Mouse (Mus musculus) large intestine, adult 2 months (tissue): ENCODE measurements around the gene Rasl10b. TPM values are rescaled to one million over a fixed set of nuclear protein-coding genes. Genes with fewer than 3 reads are reported as not detected.

ENCODE experiments used
- DNase-seq: peaks from one replicate; pipeline ENCODE4 v3.0.0-alpha.2; 2012; ENCODE audit warnings: low read depth, low spot score
- WGBS: fragments of 180-500 bp; shearing (Covaris S2); methylation state at CpG from one replicate; pipeline ENCODE4 v1.1.7; 2018; 5-methylcytosine and 5-hydroxymethylcytosine counted together
- polyA plus RNA-seq: library from polyadenylated mRNA; depleted of rRNA; stranded (reverse); fragments of >200 nt; gene quantifications from 2 replicates; pipeline ENCODE4 v1.2.3, GENCODE M21; 2012; rRNA removed

Gene Rasl10b
- polyA plus RNA-seq, 1 experiment = 1.1 TPM

GRCm38 (mm10) chr11:83457257-83457656, 48.3 kb downstream of the Rasl10b start:
- DNase-seq = no peak
- 40% methylated on average over 7 of the region's 7 CpGs for WGBS

GRCm38 (mm10) chr11:83457912-83458601, 49.1 kb downstream of the Rasl10b start:
- WGBS = 35% methylated on average over 9 of the region's 9 CpGs
- no peak for DNase-seq

- no peak for DNase-seq
- 87% methylated on average over 10 of the region's 10 CpGs for WGBS
Observed at GRCm38 (mm10) chr11:83461462-83462027, 52.6 kb downstream of the Rasl10b start.

- no peak for DNase-seq
Observed at GRCm38 (mm10) chr11:83462711-83463244, 53.8 kb downstream of the Rasl10b start, which contains the start of gene Mmp28. TSS of gene Mmp28 (minus strand) at chr11:83463071.

GRCm38 (mm10) chr11:83465976-83466375, 57.0 kb downstream of the Rasl10b start:
- 8% methylated on average over 2 of the region's 2 CpGs for WGBS
- DNase-seq = peak; percentile 52

More at GRCm38 (mm10) chr11:83462711-83463244, 53.8 kb downstream of the Rasl10b start, which contains the start of gene Mmp28:
- WGBS = 1% methylated on average over 42 of the region's 42 CpGs

GRCm38 (mm10) chr11:83467120-83467652, 58.2 kb downstream of the Rasl10b start:
- DNase-seq = no peak
- 14% methylated on average over 11 of the region's 11 CpGs for WGBS

- no peak for DNase-seq
- WGBS = 88% methylated on average over 3 of the region's 3 CpGs
Observed at GRCm38 (mm10) chr11:83468765-83469164, 59.8 kb downstream of the Rasl10b start.

Other genes with a start within 250 kb of the Rasl10b start
- 2.0 TPM in 2 replicates for gene Slfn4, start 234.0 kb upstream of the Rasl10b start, polyA plus RNA-seq
- 0.16 and 0.25 TPM in 2 replicates for gene Slfn3, start 217.8 kb upstream of the Rasl10b start, polyA plus RNA-seq
- gene Slfn14, start 122.4 kb upstream of the Rasl10b start, polyA plus RNA-seq = not detected in 2 replicates
- gene Ap2b1, start 110.1 kb upstream of the Rasl10b start, polyA plus RNA-seq = 32.1 and 43.9 TPM in 2 replicates
- 6.9 and 8.9 TPM in 2 replicates for gene Pex12, start 106.6 kb upstream of the Rasl10b start, polyA plus RNA-seq
- 0.38 and 0.48 TPM in 2 replicates for gene Gas2l2, start 20.3 kb downstream of the Rasl10b start, polyA plus RNA-seq
- 1.6 and 1.7 TPM in 2 replicates for gene 1700020L24Rik, start 28.5 kb downstream of the Rasl10b start, polyA plus RNA-seq
- gene Mmp28, start 53.9 kb downstream of the Rasl10b start, polyA plus RNA-seq = 2.1 and 5.6 TPM in 2 replicates
- 10.5 and 13.9 TPM in 2 replicates for gene Taf15, start 63.9 kb downstream of the Rasl10b start, polyA plus RNA-seq
- 0.04 and 0.05 TPM in 2 replicates for gene Heatr9, start 113.0 kb downstream of the Rasl10b start, polyA plus RNA-seq
- 194 and 322 TPM in 2 replicates for gene Ccl5, start 121.4 kb downstream of the Rasl10b start, polyA plus RNA-seq
- 9.1 and 16.9 TPM in 2 replicates for gene Ccl9, start 169.5 kb downstream of the Rasl10b start, polyA plus RNA-seq
- 122 and 165 TPM in 2 replicates for gene Ccl6, start 183.9 kb downstream of the Rasl10b start, polyA plus RNA-seq
- gene Rpl9-ps1, start 236.5 kb downstream of the Rasl10b start, polyA plus RNA-seq = not detected in 2 replicates
- gene Ccl3, start 240.2 kb downstream of the Rasl10b start, polyA plus RNA-seq = 2.1 and 2.5 TPM in 2 replicates